Mouse (Mus musculus) ovary, postnatal 36 days (tissue): Measurements from ENCODE around the gene Sytl1.

Experiments used
- DNase-seq: peaks from one replicate; pipeline ENCODE4 v3.0.0; 2022; ENCODE audit warnings: low spot score, mixed read lengths

Gene Sytl1

GRCm38 (mm10) chr4:133262882-133263281, at the start of gene Sytl1:
Sytl1 (minus strand) TSS chr4:133263113.
- no peak for DNase-seq

GRCm38 (mm10) chr4:133309948-133310347, 47.0 kb upstream of the Sytl1 start:
- DNase-seq = peak; percentile 85

GRCm38 (mm10) chr4:133307331-133307730, 44.4 kb upstream of the Sytl1 start:
- DNase-seq = peak; percentile 44

- no peak for DNase-seq
Measured at GRCm38 (mm10) chr4:133305825-133306224, 42.9 kb upstream of the Sytl1 start.

GRCm38 (mm10) chr4:133304770-133305169, 41.9 kb upstream of the Sytl1 start:
- no peak for DNase-seq

- DNase-seq = no peak
Measured at GRCm38 (mm10) chr4:133302668-133303067, 39.8 kb upstream of the Sytl1 start.

GRCm38 (mm10) chr4:133301802-133302201, 38.9 kb upstream of the Sytl1 start:
- DNase-seq = peak; percentile 71

GRCm38 (mm10) chr4:133300421-133300820, 37.5 kb upstream of the Sytl1 start:
- no peak for DNase-seq

- DNase-seq = no peak
Measured at GRCm38 (mm10) chr4:133299701-133300100, 36.8 kb upstream of the Sytl1 start.

GRCm38 (mm10) chr4:133298516-133299365, 35.8 kb upstream of the Sytl1 start:
- no peak for DNase-seq

- DNase-seq = peak; percentile 84
Measured at GRCm38 (mm10) chr4:133297801-133298238, 34.9 kb upstream of the Sytl1 start.

GRCm38 (mm10) chr4:133297360-133297759, 34.4 kb upstream of the Sytl1 start:
- DNase-seq = no peak

GRCm38 (mm10) chr4:133294084-133294483, 31.2 kb upstream of the Sytl1 start:
- no peak for DNase-seq

GRCm38 (mm10) chr4:133292901-133293843, 30.3 kb upstream of the Sytl1 start:
- DNase-seq = no peak

- no peak for DNase-seq
Measured at GRCm38 (mm10) chr4:133292405-133292804, 29.5 kb upstream of the Sytl1 start.

- no peak for DNase-seq
Measured at GRCm38 (mm10) chr4:133291255-133291654, 28.3 kb upstream of the Sytl1 start.

GRCm38 (mm10) chr4:133286476-133287077, 23.7 kb upstream of the Sytl1 start:
- no peak for DNase-seq

GRCm38 (mm10) chr4:133285950-133286349, 23.0 kb upstream of the Sytl1 start:
- DNase-seq = no peak

- no peak for DNase-seq
Measured at GRCm38 (mm10) chr4:133285299-133285698, 22.4 kb upstream of the Sytl1 start.

GRCm38 (mm10) chr4:133282656-133283055, 19.7 kb upstream of the Sytl1 start:
- DNase-seq = no peak

- no peak for DNase-seq
Measured at GRCm38 (mm10) chr4:133281951-133282481, 19.1 kb upstream of the Sytl1 start.

GRCm38 (mm10) chr4:133281513-133281912, 18.6 kb upstream of the Sytl1 start:
- no peak for DNase-seq
